10 mouse cellular contexts compared by ENCODE assay signal in genomic region chr7:116029991-116030390, GRCm38 (mm10). TPM values are rescaled to one million over a fixed set of nuclear protein-coding genes. Genes with fewer than 3 reads are reported as not detected.
A peak's percentile ranks its signal among the peaks of the same experiment; 100 is the strongest.
DNase-seq lines count a peak whose midpoint lies in the region; ATAC-seq and TF ChIP-seq lines count a peak whose summit lies in the region.
"Had no signal": no experiment of that assay in that cellular context is flagged by ENCODE, and none has a peak within 500 bp of the region (broad histone marks: within the 10 kb centered on the region; RNA-seq: fewer than 3 reads in every experiment).

No protein-coding gene starts in this region.

- TF ChIP-seq CTCF in lung, embryonic 14.5 days (IDR thresholded peaks at IDR 0.05; ENCODE audit: low read depth), result no peak

- H3K27me3 ChIP-seq in lung, embryonic 14.5 days (ENCODE audit: insufficient read depth, low read length), result 0 out of 2 replicates have a peak, but pooled peaks cover 3% of the 10 kb centered on the region
- no peaks in the 10 kb centered on the region for H3K27me3 ChIP-seq in forebrain, embryonic 12.5 days
- H3K27me3 ChIP-seq in limb, embryonic 11.5 days (ENCODE audit: control insufficient read depth, insufficient read depth, low read length), result peaks cover 5% of the 10 kb centered on the region
- H3K27me3 ChIP-seq in stomach, embryonic 14.5 days (ENCODE audit: control insufficient read depth, insufficient read depth, low read length), result 0 out of 2 replicates have a peak, but pooled peaks cover 1% of the 10 kb centered on the region

- H3K9ac ChIP-seq in lung, embryonic 14.5 days, result 0 out of 2 replicates have a peak overlapping the region, but pooled peaks have one; percentile 76
- H3K9ac ChIP-seq in forebrain, embryonic 12.5 days, result peak overlapping the region; percentile 97
- no peak overlapping the region; the same call in 1 of the 2 replicates for H3K9ac ChIP-seq in limb, embryonic 11.5 days (ENCODE audit: low read length)
- H3K9ac ChIP-seq in stomach, embryonic 14.5 days (replicated peaks; ENCODE audit: low read depth, low read length), result no peak overlapping the region
- H3K9ac ChIP-seq: liver, embryonic 12.5 days had no signal

- DNase-seq in lung, embryonic 14.5 days, result no peak
- no peak for DNase-seq in lung, postnatal 4 days
- peak; percentile 22 for DNase-seq in limb, embryonic 11.5 days (ENCODE audit: low spot score)
- no peak for DNase-seq in urinary bladder, postnatal 36 days (ENCODE audit: low spot score in 2 of 2)
- DNase-seq in spleen, postnatal 10 days (ENCODE audit: low spot score in 2 of 2), result no peak

- no peak for ATAC-seq in lung, embryonic 14.5 days (ENCODE audit: insufficient read depth)
- no peak for ATAC-seq in forebrain, embryonic 12.5 days (ENCODE audit: low FRiP score)
- no peak for ATAC-seq in limb, embryonic 11.5 days (ENCODE audit: insufficient number of reproducible peaks, low FRiP score, low TSS enrichment, low read depth)
- ATAC-seq in stomach, embryonic 14.5 days (ENCODE audit: insufficient number of reproducible peaks, insufficient read depth, low FRiP score, low read depth), result no peak
- no peak for ATAC-seq in megakaryocyte progenitor cell, adult 5-6 weeks (replicated peaks; ENCODE audit: poor library complexity)
- ATAC-seq: liver, embryonic 12.5 days had no signal

- WGBS in lung, embryonic 14.5 days, result 63% methylated on average over 3 of the region's 3 CpGs
- WGBS in forebrain, embryonic 12.5 days, result 14% methylated on average over 3 of the region's 3 CpGs
- 40% methylated on average over 3 of the region's 3 CpGs for WGBS in limb, embryonic 11.5 days
- 58% methylated on average over 3 of the region's 3 CpGs for WGBS in stomach, embryonic 14.5 days

- 0 out of 2 replicates have a peak, but pooled peaks cover 7% of the 10 kb centered on the region for H3K4me1 ChIP-seq in lung, embryonic 14.5 days (ENCODE audit: insufficient read depth)
- peaks cover 43% of the 10 kb centered on the region for H3K4me1 ChIP-seq in forebrain, embryonic 12.5 days
- H3K4me1 ChIP-seq in limb, embryonic 11.5 days (ENCODE audit: control insufficient read depth, insufficient read depth, low read length), result peaks cover 7% of the 10 kb centered on the region
- H3K4me1 ChIP-seq in stomach, embryonic 14.5 days (ENCODE audit: control insufficient read depth, insufficient read depth, low read length), result peaks cover 5% of the 10 kb centered on the region; the same call in 1 of the 2 replicates

- H3K27ac ChIP-seq in lung, embryonic 14.5 days (ENCODE audit: low read depth), result peak overlapping the region; percentile 90; the same call in 1 of the 2 replicates
- H3K27ac ChIP-seq in forebrain, embryonic 12.5 days, result peak overlapping the region; percentile 96
- H3K27ac ChIP-seq in limb, embryonic 11.5 days (replicated peaks; ENCODE audit: low read depth, low read length), result no peak overlapping the region
- H3K27ac ChIP-seq in stomach, embryonic 14.5 days (ENCODE audit: low read length), result no peak overlapping the region
- H3K27ac ChIP-seq: liver, embryonic 12.5 days had no signal

- H3K36me3 ChIP-seq in lung, embryonic 14.5 days (ENCODE audit: insufficient read depth), result no peaks in the 10 kb centered on the region
- no peaks in the 10 kb centered on the region for H3K36me3 ChIP-seq in forebrain, embryonic 12.5 days (replicated peaks)
- H3K36me3 ChIP-seq in limb, embryonic 11.5 days (ENCODE audit: control insufficient read depth, insufficient read depth, low read length), result no peaks in the 10 kb centered on the region
- no peaks in the 10 kb centered on the region for H3K36me3 ChIP-seq in stomach, embryonic 14.5 days (ENCODE audit: control insufficient read depth, insufficient read depth, low read length)
- H3K36me3 ChIP-seq: G1E; liver, embryonic 12.5 days had no signal

- peak overlapping the region; percentile 56 for H3K4me3 ChIP-seq in lung, embryonic 14.5 days (ENCODE audit: low read depth, low read length)
- H3K4me3 ChIP-seq in forebrain, embryonic 12.5 days (replicated peaks), result peak overlapping the region; percentile 76
- H3K4me3 ChIP-seq in limb, embryonic 11.5 days (ENCODE audit: low read depth, low read length), result no peak overlapping the region
- H3K4me3 ChIP-seq in stomach, embryonic 14.5 days (ENCODE audit: low read depth, low read length), result no peak overlapping the region
- H3K4me3 ChIP-seq: liver, embryonic 12.5 days had no signal

- peak overlapping the region; percentile 98 for H3K4me2 ChIP-seq in lung, embryonic 14.5 days
- H3K4me2 ChIP-seq in forebrain, embryonic 12.5 days, result peak overlapping the region; percentile 99
- H3K4me2 ChIP-seq in limb, embryonic 11.5 days (ENCODE audit: low read depth, severe bottlenecking), result peak overlapping the region; percentile 99; the same call in 1 of the 2 replicates
- peak overlapping the region; percentile 92; the same call in 1 of the 2 replicates for H3K4me2 ChIP-seq in stomach, embryonic 14.5 days (replicated peaks; ENCODE audit: low read depth, low read length)

- no peaks in the 10 kb centered on the region for H3K9me3 ChIP-seq in lung, embryonic 14.5 days (ENCODE audit: low read depth, low read length)
- H3K9me3 ChIP-seq in forebrain, embryonic 12.5 days, result no peaks in the 10 kb centered on the region
- H3K9me3 ChIP-seq in limb, embryonic 11.5 days (ENCODE audit: control insufficient read depth, low read length), result no peaks in the 10 kb centered on the region
- no peaks in the 10 kb centered on the region for H3K9me3 ChIP-seq in stomach, embryonic 14.5 days (ENCODE audit: control insufficient read depth, low read depth, low read length)
- H3K9me3 ChIP-seq: G1E; liver, embryonic 12.5 days had no signal

RNA-seq across cellular contexts. Expression of gene Sox6, which starts 8.6 kb away (rescaled TPM):
- 19.1 and 22.0 TPM in 2 replicates for polyA plus RNA-seq in lung, embryonic 14.5 days (2014; fragmentation: Nextera tagmentation; extraction: Ambion mirVana)
- 134 and 138 TPM in 2 replicates for polyA plus RNA-seq in forebrain, embryonic 12.5 days (2016; fragmentation: Nextera tagmentation; extraction: Ambion mirVana)
- polyA plus RNA-seq in limb, embryonic 11.5 days (2014; fragmentation: Nextera tagmentation; extraction: Ambion mirVana), result 45.4 and 58.1 TPM in 2 replicates
- polyA plus RNA-seq in stomach, embryonic 14.5 days (2014; fragmentation: Nextera tagmentation; extraction: Ambion mirVana), result 38.7 and 40.6 TPM in 2 replicates
- total RNA-seq in megakaryocyte progenitor cell, adult 5-6 weeks (2015), result 1.1 and 1.8 TPM in 2 replicates
- 1.8 and 3.0 TPM in 2 replicates for total RNA-seq in megakaryocyte progenitor cell, adult 5-6 weeks (2017)

RNA-seq across cellular contexts. Expression of gene 1110004F10Rik, which starts 9.2 kb away (rescaled TPM):
- polyA plus RNA-seq in lung, embryonic 14.5 days (2014; fragmentation: Nextera tagmentation; extraction: Ambion mirVana), result 275 and 286 TPM in 2 replicates
- polyA plus RNA-seq in forebrain, embryonic 12.5 days (2016; fragmentation: Nextera tagmentation; extraction: Ambion mirVana), result 342 TPM in 2 replicates
- 366 and 382 TPM in 2 replicates for polyA plus RNA-seq in limb, embryonic 11.5 days (2014; fragmentation: Nextera tagmentation; extraction: Ambion mirVana)
- polyA plus RNA-seq in stomach, embryonic 14.5 days (2014; fragmentation: Nextera tagmentation; extraction: Ambion mirVana), result 271 and 275 TPM in 2 replicates
- total RNA-seq in megakaryocyte progenitor cell, adult 5-6 weeks (2015), result 146 and 157 TPM in 2 replicates
- total RNA-seq in megakaryocyte progenitor cell, adult 5-6 weeks (2017), result 268 and 289 TPM in 2 replicates

RNA-seq across cellular contexts. Expression of gene Gm4353, which starts 54.4 kb away (rescaled TPM):
- 1.1 and 1.5 TPM in 2 replicates for polyA plus RNA-seq in lung, embryonic 14.5 days (2014; fragmentation: Nextera tagmentation; extraction: Ambion mirVana)
- polyA plus RNA-seq in forebrain, embryonic 12.5 days (2016; fragmentation: Nextera tagmentation; extraction: Ambion mirVana), result 0.68 TPM in 2 replicates
- 1.1 and 1.8 TPM in 2 replicates for polyA plus RNA-seq in limb, embryonic 11.5 days (2014; fragmentation: Nextera tagmentation; extraction: Ambion mirVana)
- 0.71 and 1.2 TPM in 2 replicates for polyA plus RNA-seq in stomach, embryonic 14.5 days (2014; fragmentation: Nextera tagmentation; extraction: Ambion mirVana)
- total RNA-seq in megakaryocyte progenitor cell, adult 5-6 weeks (2015), result 1.6 and 1.8 TPM in 2 replicates
- 0.83 and 2.2 TPM in 2 replicates for total RNA-seq in megakaryocyte progenitor cell, adult 5-6 weeks (2017)
- polyA plus RNA-seq: G1E had no signal

Comparison
In these comparisons a context has a peak if more than half of its experiments do, and no peak if none do; other contexts are left out.
1. H3K27ac ChIP-seq: peak in lung, embryonic 14.5 days (single experiment) and forebrain, embryonic 12.5 days (single experiment); none in limb, embryonic 11.5 days (single experiment) and stomach, embryonic 14.5 days (single experiment).
2. H3K4me3 ChIP-seq: peak in lung, embryonic 14.5 days (single experiment) and forebrain, embryonic 12.5 days (single experiment); none in limb, embryonic 11.5 days (single experiment) and stomach, embryonic 14.5 days (single experiment).
3. H3K9ac ChIP-seq: peak in lung, embryonic 14.5 days (single experiment) and forebrain, embryonic 12.5 days (single experiment); none in limb, embryonic 11.5 days (single experiment) and stomach, embryonic 14.5 days (single experiment).
4. Peak in every context shown above with its lines, with median percentiles within 50 percentile points of each other: H3K4me2 ChIP-seq.